Mouse (Mus musculus): ENCODE results near the gene Rpp25l.
A peak's percentile ranks its signal among the peaks of the same experiment; 100 is the strongest.
"Not testable (repeated sequence)": the region's sequence is repeated elsewhere in the genome, so short reads cannot be mapped to it uniquely, and the experiment has no call there.

Gene Rpp25l

DNA sequence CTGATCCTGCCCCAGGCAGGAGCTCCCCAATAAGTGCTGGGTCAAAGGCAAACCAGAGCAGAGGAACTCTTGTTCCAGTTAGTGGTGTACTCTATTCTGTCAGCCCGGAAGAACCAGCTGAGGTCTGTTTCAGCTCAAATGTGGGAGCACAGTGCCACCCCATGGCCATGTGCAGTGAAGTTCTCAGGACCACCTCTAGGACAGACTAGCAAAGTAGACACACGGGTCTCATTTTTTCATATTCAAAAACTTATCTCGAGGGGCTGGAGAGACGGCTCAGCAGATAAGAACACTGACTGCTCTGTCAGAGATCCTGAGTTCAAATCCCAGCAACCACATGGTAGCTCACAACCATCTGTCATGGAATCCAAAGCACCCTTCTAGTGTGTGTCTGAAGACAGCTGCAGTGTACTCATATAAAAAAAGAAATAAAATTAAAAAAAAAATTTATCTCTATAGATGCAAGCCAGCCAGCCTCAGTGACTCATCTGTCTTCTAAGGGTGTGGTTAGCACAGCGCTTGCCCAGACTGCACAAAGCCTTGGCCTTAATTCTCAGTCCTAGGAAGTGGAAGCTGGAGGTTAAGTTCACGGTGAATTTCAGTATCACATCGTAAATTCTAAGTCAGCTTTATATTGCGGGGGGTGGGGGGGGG lies 24.4 kb upstream of the Rpp25l start:
- DNase-seq (ENCODE audit: low read depth in 2 of 2, low spot score in 2 of 2): peak; percentile 75 to 84

DNA sequence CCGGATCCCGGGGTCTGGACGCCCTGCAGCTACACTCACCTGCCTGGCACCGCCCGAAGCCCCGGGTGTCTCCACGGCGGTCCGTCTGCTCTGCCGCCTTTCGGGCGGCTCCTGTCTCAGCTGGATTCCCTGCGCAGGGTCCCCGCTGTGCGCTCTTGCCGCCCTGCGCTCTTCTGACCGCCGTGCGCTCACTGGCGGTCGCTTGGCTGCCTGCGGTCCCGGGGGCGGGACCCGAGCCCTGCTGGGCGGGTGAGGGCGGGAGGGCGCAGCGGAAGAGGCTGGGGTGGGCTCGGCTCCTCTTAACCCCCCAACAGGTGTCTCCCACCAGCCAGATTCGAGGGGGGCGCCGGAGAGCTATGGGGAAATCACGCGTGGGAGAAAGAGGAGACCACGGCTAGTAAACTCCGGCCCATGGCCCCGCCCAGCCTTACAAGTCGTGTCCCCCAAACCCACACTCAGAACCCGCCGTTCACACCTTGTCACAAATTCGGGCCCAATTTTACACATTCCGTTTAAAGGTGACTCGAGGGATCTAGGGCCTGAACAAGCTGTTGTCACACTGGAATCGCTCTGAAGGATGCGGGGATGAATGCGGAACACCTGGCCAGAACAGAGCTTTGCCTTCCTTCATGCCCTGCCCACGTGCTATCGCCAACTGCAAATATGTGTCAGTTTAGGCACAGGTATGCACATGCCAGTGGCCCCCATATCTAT lies 17.9 kb upstream of the Rpp25l start, which contains the start of gene Arid3c:
TSS of gene Arid3c (minus strand) at position 91 of the 714 bp plus-strand sequence.
- DNase-seq (ENCODE audit: low read depth in 2 of 2, low spot score in 2 of 2): no peak

DNA sequence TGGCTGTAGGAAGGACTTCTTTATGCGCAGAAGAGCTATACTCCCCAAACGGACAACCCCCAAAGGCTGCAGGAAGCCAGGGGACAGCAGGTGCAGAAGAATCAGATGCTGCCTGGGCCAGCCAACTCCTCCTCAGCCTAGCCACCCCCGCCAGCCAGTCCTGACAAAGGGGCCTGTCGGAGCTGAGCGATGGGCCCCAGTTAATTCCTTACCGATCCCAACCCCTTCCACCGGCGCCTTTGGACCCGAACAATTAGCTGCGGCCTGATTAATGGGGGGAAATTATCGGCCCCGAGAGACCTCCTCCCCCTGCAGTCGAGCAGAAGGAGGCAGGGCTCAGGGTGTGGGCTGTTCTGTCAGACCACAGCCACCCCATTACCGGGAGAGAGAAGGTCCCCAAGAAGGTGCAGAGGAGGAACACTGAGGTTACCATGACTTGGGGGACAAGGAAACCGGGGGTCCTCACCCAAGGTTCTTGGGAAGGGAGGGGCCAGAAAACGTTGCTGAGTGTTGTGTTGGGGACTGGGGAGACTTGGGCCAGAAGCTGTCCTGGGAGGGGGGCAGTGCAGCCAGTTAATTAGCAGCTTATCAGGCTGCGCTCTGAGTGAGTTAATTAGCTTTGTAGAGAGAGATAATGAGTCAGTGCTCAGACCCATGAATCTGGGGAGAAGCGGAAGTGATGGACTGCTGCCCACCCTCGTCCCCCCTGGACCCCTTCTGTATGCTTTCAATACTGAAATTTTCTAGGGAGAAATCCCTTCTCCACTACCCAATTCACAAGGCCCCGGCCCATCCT lies 13.7 kb upstream of the Rpp25l start:
- DNase-seq (ENCODE audit: low read depth in 2 of 2, low spot score in 2 of 2): no peak

GRCm38 (mm10) chr4:41722918-41723351 lies 9.6 kb upstream of the Rpp25l start, which contains the start of gene Dctn3:
TSS of gene Dctn3 (minus strand) at chr4:41723170.
- DNase-seq (ENCODE audit: low read depth in 2 of 2, low spot score in 2 of 2): peak; percentile 70 to 80

DNA sequence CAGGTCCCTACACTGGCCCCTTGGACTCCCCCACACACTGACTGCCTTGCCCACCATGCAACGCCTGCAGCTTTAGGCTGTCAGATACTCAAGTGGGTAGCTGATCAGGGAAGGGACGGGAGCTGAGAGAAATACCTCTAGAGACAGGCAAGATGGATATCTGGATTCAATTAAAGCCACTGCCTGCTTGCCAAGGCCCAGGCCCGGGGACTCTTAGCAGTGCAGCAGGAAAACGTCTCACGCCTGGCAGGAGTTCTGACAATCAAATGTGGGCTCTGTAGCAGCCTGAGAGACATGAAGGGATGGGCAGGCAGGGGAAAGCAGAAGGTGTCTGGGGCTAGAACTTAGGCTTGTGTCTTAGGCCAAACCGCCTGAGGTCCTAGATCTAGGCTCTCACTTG lies 3.5 kb upstream of the Rpp25l start:
- DNase-seq (ENCODE audit: low read depth in 2 of 2, low spot score in 2 of 2): no peak

DNA sequence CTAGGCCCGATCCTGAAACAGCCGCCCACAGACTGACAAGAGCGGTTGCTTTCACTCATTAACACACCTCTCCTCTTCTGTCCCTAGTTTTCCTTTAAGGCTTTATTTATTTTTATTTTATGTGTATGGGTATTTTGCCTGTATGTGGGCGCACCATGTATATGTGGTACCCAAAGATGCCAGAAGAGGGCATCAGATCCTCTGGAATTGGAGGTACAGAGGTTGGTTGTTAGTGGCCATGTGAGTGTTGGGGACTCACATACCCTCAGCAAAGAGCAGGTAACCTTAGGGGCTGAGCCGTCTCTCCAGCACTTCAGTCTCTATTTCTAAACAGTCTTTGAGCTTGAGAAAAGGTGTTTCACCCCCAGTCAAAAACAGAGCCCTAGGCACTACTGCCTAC lies 2.3 kb upstream of the Rpp25l start:
- DNase-seq (ENCODE audit: low read depth in 2 of 2, low spot score in 2 of 2): peak; percentile 42 to 62

GRCm38 (mm10) chr4:41715082-41715481 lies 1.7 kb upstream of the Rpp25l start:
- no peak for DNase-seq (ENCODE audit: low read depth in 2 of 2, low spot score in 2 of 2)

- peak in 1 of 2 experiments; percentile 52 for DNase-seq (ENCODE audit: low read depth in 2 of 2, low spot score in 2 of 2)
Observed at GRCm38 (mm10) chr4:41714276-41714675, 942 bp upstream of the Rpp25l start.

DNA sequence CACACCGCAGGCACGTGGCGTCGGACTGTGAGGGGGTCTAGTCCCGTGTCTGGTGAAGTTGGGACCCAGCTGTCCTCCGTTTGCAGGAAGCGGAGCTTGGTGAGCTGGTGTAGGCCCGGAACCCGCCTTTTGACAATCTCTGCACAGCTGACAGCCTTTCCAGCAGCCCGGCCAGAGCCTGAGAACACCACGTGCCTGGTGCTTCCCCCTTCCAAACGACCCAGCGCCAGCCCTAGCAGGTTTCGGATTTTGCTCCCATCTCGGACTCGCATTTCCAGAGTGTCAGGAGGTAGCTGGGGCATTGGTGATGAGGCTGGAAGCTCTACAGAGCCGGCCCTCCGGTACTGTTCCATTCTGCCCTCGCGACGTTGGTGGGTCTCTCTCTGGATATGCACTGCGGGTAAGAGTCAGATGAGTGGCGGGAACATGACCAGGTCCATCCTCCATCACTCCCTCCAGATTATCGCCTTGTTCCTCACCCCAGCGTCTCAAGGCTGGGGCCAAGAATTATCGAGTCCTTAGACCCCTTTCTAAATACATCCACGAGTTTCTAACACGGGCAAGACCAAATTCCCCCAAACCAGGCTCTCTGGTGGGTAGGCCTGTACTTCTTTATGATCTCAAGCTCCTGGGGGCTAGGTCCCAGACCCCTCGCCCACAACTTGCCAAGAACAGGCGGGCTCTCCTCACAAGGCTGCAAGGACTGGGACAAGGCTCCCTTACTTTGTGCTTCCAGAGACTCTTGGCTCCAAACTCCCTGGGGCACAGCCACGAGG lies 725 bp downstream of the Rpp25l start:
- no peak for DNase-seq (ENCODE audit: low read depth in 2 of 2, low spot score in 2 of 2)

DNA sequence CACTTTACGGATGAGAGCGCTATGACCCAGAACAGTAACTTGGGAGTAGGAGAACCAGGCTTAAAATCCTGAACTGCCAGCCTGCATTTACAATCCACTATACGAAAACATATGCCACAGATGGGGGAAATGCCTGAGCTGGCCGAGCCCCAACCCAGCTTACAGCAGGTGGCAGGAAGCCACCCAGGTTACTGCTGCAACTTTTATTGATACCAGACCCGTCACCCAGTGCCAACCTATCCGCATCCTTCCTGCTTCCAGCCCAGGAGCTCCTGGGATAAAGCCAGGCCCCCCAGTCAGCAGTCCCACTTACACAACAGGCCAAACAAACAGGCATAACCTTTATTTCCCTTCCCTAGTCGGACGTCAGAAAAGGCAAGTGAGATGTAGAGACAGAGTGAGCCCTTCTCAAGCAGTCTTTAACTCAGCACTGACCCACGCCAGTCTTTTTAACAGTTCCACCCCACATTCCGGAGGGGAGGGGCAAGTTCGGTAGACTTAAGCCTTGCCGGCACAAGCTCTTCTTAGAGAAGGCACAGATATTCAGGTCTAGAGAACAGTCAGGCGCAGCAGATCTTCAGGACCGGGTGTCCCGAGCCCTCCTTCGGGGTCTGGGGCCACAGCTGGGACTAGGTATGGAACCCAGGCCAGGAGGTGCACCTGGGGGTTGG lies 1.5 kb downstream of the Rpp25l start:
- no peak for DNase-seq (ENCODE audit: low read depth in 2 of 2, low spot score in 2 of 2)

- no peak for DNase-seq (ENCODE audit: low read depth in 2 of 2, low spot score in 2 of 2)
Observed at GRCm38 (mm10) chr4:41710229-41710628, 3.1 kb downstream of the Rpp25l start.

- DNase-seq (ENCODE audit: low read depth in 2 of 2, low spot score in 2 of 2): peak; percentile 28 to 57
Observed at GRCm38 (mm10) chr4:41708192-41708745, 5.1 kb downstream of the Rpp25l start.

DNA sequence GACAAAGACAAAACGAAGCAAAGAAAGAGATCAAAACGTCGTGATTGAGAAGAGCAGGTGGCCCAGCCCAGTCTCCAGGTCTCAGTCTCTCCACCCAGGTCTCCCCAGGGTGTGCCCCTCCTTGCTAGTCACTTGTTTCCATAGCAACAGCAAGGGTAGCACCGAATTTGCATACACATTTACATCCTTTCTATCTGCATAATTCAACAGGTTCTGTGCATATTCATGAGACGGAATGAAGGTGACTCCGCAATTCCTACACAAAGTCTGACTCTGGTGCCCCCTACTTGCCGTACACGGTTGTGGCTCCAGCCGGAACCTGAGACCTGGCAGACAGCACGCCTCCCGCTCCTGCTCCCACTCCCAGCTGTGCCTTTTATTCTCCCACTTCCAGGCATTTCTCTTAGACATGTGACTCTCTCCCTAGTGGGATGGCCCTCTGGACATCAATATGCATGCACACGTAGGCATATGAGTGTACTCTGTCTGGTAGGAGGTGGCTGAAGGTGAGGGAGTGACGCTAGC lies 6.3 kb downstream of the Rpp25l start:
- peak; percentile 29 to 61 for DNase-seq (ENCODE audit: low read depth in 2 of 2, low spot score in 2 of 2)

- DNase-seq (ENCODE audit: low read depth in 2 of 2, low spot score in 2 of 2): no peak
Observed at GRCm38 (mm10) chr4:41705922-41706754, 7.2 kb downstream of the Rpp25l start.

- DNase-seq (ENCODE audit: low read depth in 2 of 2, low spot score in 2 of 2): no peak
Observed at GRCm38 (mm10) chr4:41704651-41705050, 8.7 kb downstream of the Rpp25l start.

DNA sequence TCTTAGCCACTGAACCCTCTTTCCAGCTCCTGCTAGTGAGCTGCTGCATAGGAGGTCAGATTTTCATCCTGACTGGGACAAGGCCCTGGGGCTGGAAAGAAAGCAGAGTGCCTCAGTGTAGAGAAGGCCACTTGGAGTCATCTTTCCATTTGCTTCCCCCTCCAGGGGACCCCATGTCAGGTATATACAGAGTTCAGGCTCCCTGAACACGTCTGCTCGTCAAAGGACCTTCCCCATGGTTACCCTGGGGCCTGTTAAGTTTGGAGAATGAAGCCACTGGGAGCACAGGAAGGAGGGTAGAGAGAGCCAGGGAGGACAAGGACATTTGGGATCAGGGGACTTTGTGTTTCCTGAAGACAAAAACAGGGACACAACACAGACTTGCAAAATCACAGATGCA lies 11.1 kb downstream of the Rpp25l start:
- not testable (repeated sequence) for DNase-seq (ENCODE audit: low read depth in 2 of 2, low spot score in 2 of 2)

DNA sequence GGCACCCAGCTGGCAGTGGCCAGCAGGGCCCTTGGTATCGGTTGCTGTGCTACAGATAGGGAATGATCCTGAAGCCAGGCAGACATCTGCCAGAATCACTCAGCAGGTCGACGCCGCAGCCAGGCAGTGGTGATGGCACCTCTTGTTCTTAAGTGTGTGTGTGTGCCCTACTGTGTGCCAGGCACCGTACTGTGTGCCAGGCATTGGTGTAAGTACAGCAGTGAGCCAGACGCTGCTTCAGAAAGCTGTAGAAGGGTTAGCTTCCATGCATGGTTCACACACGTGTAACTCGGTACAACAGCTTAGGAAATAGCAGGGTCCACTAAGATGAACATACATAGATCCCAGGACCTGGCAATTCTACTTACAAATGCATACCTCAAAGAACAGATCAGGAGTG lies 13.1 kb downstream of the Rpp25l start:
- not testable (repeated sequence) for DNase-seq (ENCODE audit: low read depth in 2 of 2, low spot score in 2 of 2)

DNA sequence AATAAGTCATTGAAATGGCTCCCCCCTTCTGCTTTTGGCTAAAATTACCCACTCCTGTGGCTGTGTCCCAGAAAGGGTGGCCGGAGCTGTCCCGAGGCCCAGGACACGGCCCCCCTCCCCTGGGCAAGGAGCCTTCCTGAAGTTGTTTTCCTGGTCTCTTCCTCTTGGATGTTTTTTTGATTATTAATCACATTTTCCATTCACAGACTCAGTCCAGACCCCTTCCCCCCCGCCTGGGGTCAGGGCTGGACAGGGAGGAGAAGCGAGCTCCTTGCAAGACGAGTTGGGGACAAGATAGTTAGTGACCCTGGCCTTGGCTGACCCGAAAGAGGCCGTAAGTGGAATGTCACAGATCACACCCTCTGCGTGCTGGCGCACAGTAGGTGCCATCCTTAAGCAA lies 13.6 kb downstream of the Rpp25l start, which contains the start of gene Il11ra1:
TSS of gene Il11ra1 (plus strand) at position 207 of the 400 bp plus-strand sequence.
- not testable (repeated sequence) for DNase-seq (ENCODE audit: low read depth in 2 of 2, low spot score in 2 of 2)

Measured in CD8-positive naive resting alpha-beta T cell, adult 2 months (primary cell).